Mouse (Mus musculus): ENCODE measurements around the gene Gins3.

Gins3 gene

GRCm38 (mm10) chr8:95694631-95695030 lies 61.4 kb downstream of the Gins3 start:
- no peak for DNase-seq (ENCODE audit: low read depth, low spot score)
